Mouse (Mus musculus) adrenal gland, adult 18-20 months (tissue): ENCODE results near the gene Zkscan14. TPM values are rescaled to one million over a fixed set of nuclear protein-coding genes. Genes with fewer than 3 reads are reported as not detected.
"Not testable (repeated sequence)": the region's sequence is repeated elsewhere in the genome, so short reads cannot be mapped to it uniquely, and the experiment has no call there.

ENCODE experiments used
- DNase-seq, 2 experiments: peaks; one replicate each; pipeline ENCODE4 v3.0.0; 2021 to 2022; ENCODE audit warnings: low spot score in 2 of 2
- long read RNA-seq, 2 experiments: library from polyadenylated mRNA; stranded (forward); transcript quantifications; one replicate each; pipeline ENCODE4 v2.0.0; 2021
- total RNA-seq, 2 experiments: library from RNA; stranded (reverse); gene quantifications; 1 replicate in 1 of 2; 2 replicates in 1 of 2; pipeline ENCODE4 v1.2.3; 2021

The Zkscan14 gene
- total RNA-seq, result 10 to 100 TPM in 1 of 2 experiments, 1 to 10 TPM in 1; 9.5 to 10.9 TPM
- long read RNA-seq, experiment 1, transcript Zkscan14-201 (3 exons, 1,967 nt), result major isoform, 8 of 9 reads
- long read RNA-seq, experiment 1, partial matches to known transcripts, result 0 of 9 reads
- long read RNA-seq, experiment 1, other reads (novel, unspliced or antisense), result 1 of 9 reads
- long read RNA-seq, experiment 2, transcript Zkscan14-201 (3 exons, 1,967 nt), result major isoform, 24 of 35 reads
- long read RNA-seq, experiment 2, partial matches to known transcripts, result 1 of 35 reads
- long read RNA-seq, experiment 2, other reads (novel, unspliced or antisense), result 7 of 35 reads

DNA sequence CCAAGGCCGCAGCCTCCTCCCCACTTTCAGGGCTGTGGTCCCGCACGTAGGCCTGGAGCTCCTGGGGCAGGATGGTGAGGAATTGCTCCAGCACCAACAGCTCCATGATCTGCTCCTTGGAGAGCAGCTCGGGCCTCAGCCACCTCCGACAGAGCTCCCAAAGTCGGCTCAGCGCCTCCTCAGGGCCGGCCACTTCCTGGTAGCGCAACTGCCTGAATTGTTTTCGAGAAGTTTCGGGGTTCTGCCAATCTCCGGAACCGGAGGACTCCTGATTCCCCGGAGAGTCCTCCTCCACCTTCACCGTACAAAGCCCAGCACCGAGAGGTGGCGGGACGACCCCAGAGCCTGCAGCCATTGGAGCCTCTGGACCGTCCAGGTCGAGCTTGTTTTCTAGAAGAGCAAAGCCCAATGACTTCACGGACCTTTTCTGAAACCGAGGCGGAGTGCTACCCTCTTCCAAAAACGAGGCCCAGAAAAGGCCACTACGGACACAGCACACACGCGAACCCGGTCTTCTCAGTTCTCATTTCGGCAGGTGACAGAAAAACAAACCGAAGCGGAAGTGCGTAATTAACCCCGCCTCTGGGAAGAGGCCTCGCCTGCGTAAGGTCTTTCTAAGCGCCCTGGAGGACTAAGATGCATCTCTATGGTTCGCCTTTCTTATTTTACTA lies at the start of gene Zkscan14:
Zkscan14 (minus strand) TSS at position 548 of the 671 bp plus-strand sequence.
- peak; percentile 57 to 62 for DNase-seq

GRCm38 (mm10) chr5:145249520-145249919 lies 47.9 kb upstream of the Zkscan14 start:
- no peak for DNase-seq

DNA sequence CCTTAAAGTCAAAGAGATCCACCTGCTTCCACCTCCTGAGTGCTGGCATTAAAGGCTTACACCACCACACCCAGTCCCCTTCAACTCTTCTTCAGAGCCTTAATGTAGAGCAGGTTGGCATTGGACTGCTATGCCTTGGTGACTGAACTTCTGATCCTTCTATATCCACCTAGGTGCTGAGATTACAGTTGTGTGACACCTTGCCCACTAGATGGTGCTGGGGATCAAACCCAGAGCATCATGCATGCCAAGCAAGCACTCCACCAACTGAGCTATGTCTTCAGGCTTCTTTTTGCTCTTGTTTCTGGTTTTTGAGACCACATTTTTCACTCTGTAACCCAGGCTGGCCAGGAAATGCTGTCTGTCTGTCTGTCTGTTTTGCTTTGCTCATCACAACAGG lies 33.0 kb upstream of the Zkscan14 start:
- DNase-seq, result no peak

GRCm38 (mm10) chr5:145231893-145232411 lies 30.3 kb upstream of the Zkscan14 start:
- no peak for DNase-seq

- peak; percentile 96 to 97 for DNase-seq
Measured at GRCm38 (mm10) chr5:145231367-145231871, 29.8 kb upstream of the Zkscan14 start, which contains the start of gene Zfp655. Zfp655 (plus strand) TSS chr5:145231715.

GRCm38 (mm10) chr5:145230641-145231040 lies 29.0 kb upstream of the Zkscan14 start:
- DNase-seq, result no peak

GRCm38 (mm10) chr5:145229283-145229682 lies 27.6 kb upstream of the Zkscan14 start:
- not testable (repeated sequence) for DNase-seq

DNA sequence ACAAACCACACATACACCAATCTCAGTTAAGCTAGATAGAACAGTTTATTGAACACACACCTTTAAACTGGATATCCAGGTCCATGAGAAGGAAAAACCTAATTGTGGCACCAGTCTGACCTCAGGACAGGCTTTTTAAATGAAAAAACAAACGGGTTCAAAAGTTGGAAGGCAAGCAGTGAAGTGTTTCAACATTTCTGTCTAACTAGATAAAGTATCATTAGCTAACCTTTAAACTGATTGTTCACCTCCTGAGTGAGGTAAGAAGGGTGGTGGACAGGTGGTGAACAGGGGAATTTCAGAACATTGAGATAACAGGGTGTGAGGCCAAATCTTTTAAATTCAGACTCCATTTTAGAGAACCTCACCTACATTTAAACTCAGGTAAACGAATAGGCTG lies 24.8 kb upstream of the Zkscan14 start:
- no peak for DNase-seq

DNA sequence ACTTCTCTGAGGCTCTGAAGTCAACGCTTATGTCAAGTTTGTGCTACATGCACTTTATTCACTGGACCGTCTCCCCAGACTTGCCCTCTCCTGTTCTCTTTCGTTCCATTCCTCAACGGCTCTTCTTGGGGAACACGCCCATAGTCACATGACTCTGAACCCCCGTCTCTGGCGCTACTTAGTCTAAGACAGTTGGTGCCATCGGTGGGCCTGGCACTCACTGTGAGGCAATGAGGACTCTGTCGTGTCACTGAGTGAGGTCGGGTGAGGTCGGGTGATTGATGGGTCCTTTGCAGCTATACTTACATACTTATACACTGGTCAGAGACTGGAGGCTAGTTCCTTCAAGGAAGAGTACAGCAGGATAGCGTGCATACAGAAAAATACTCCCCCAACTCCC lies 21.7 kb upstream of the Zkscan14 start:
- no peak for DNase-seq

GRCm38 (mm10) chr5:145222840-145223239 lies 21.2 kb upstream of the Zkscan14 start:
- no peak for DNase-seq

DNA sequence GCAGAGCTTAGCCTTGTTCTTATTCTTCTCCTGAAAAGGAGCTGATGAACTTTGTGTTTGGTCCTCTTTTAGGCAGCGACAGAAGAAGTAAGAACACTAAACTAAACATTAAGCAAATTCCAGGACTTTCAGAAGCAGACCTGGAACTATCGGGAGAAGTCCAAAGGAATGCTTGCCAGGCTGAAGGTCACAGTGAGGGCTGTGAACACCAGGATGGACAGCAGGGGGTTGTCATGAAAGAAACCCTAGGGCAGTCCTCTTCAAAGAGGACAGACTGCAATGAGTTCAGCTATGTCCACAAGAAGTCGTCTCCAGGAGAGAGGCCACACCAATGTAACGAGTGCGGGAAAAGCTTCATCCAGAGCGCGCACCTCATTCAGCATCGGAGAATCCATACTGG lies 18.3 kb upstream of the Zkscan14 start:
- DNase-seq, result no peak

GRCm38 (mm10) chr5:145218671-145219070 lies 17.0 kb upstream of the Zkscan14 start:
- DNase-seq, result no peak

DNA sequence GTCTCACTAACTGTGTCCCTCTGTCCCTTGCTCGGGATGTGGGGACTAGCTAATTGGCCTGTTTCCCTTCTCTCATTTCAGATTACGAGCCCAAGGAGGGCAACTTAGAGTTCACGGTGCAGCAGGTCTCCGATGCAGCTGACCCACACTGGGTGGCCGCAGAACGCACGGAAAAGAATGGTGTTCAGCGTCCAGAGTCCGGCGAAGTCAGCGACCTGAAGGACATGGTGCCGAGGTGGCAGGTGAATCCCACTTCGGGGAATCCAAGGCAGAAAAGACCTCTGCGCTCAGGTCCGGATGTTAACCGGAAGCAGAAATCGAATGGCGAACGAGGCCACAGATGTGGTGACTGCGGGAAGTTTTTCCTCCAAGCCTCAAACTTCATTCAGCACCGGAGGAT lies 16.5 kb upstream of the Zkscan14 start:
- no peak for DNase-seq

GRCm38 (mm10) chr5:145217746-145218145 lies 16.1 kb upstream of the Zkscan14 start:
- no peak for DNase-seq

- no peak for DNase-seq
Measured at GRCm38 (mm10) chr5:145214679-145215078, 13.0 kb upstream of the Zkscan14 start.

GRCm38 (mm10) chr5:145213505-145213904 lies 11.8 kb upstream of the Zkscan14 start:
- no peak for DNase-seq

DNA sequence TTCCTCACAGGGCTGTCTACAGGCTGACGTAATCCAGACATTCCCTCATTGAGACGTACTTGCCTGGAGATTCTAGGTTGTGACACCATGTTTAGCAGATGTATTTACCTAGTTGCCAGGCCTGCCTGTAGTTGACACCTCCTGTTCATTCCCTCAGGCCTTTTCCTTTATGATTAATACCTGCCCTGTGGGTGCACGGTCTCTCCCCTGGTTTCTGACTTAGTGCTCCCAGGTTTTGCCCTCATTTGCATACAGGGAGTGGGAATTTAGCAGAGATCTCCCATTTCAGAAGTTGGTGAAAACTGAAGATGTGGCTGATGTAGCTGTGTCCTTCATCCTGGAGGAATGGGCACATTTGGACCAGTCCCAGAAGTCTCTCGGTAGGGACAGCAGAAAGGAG lies 10.5 kb upstream of the Zkscan14 start:
- no peak for DNase-seq

GRCm38 (mm10) chr5:145211340-145211739 lies 9.7 kb upstream of the Zkscan14 start:
- DNase-seq, result no peak

DNA sequence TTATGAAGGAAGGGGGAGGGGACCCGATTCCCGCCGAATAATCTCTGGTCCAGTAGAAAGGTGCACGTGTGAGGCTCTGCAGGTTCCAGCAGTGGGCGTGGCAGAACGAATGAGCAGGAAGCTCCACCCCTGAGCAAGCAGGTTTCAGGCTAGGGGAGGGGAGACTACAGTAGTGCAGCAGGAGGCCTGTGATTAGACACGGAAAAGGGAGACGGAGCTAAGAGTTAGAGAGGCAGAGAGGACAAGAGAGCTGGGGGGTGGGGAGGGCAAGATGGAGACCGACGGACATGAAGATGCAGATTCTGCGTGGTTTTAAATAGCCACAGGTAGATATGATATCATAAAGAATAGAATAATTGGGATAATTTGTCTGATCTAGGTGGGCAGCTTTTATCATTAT lies 6.7 kb upstream of the Zkscan14 start:
- DNase-seq, result not testable (repeated sequence)

DNA sequence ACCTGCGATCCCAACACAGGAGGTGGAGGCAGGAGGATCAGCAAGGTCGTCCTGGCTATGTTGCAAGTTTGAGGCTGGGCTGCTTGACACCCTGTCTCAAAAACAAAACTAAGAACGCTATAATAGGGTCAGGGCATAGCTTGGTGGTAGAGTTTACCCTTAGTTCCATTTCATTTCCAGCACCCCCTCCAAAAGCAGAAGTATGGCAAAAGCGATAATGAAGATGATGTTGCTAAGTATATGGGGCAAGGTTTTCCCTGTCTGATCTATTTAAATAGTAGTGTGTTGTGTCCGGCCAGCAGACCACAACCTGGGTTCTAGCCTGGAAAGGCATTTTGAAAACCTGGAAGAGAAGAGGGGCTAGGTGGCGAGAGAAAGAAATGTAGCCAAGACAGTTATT lies 6.3 kb upstream of the Zkscan14 start:
- DNase-seq, result no peak

- DNase-seq, result no peak
Measured at GRCm38 (mm10) chr5:145207385-145207784, 5.7 kb upstream of the Zkscan14 start.

DNA sequence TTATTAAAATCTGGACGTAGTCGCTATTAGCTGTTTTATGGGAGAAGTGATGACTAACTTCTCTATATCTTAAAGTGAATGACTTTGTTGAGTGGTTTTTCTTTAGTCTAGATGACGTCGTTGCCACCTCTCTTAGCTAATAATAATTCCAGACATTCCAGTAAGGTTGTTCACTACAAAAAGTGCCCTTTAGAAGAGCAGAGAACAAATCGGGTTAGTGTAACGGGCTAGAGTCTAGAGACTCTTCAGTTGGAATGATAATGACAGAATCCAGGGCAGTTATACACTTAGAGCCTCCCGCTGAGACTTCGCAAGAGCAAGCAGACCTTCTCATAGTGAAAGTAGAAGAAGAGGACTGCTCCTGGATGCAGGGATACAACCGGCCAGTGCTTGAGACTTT lies 3.4 kb upstream of the Zkscan14 start:
- DNase-seq, result no peak
